Mouse (Mus musculus) spleen, adult 2 months (tissue): Measurements from ENCODE around the gene U2surp.

Source experiments
- CTCF ChIP-seq: fragments of 200-500 bp; IDR thresholded peaks from 2 replicates; pipeline ENCODE4 v1.5.1; 2011; ENCODE audit warnings: mild to moderate bottlenecking, inconsistent platforms; ENCODE audit not compliant: insufficient read depth, insufficient read length, insufficient replicate concordance; ENCODE audit errors: extremely low read depth
- POLR2A ChIP-seq: fragments of 200-500 bp; IDR thresholded peaks from 2 replicates; pipeline ENCODE4 v1.6.1; 2011; ENCODE audit warnings: low read depth, low read length, inconsistent platforms

DNA sequence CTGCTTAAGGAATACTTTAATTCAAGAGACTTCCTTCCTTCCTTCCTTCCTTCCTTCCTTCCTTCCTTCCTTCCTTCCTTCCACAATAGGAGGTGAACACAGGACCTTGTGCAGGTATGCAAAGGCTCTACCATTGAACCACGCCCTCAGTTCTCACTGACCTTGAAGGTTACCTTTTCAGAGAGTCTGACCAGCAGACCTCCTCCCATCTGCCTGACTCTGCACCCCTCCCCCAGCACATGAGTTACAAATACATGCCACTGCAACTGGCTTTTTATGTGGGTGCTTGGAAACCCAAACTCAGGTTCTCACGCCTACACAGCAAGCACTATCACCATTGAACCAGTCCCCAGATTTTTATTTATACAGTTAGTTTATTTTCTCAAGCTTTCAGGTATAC, 10.8 kb upstream of the U2surp start:
- TF ChIP-seq POLR2A (no peak), CTCF (no peak)
